In genomic region chr5:35593272-35593671, GRCm38 (mm10) we compare ENCODE assay signal across 23 mouse cellular contexts. TPM values are rescaled to one million over a fixed set of nuclear protein-coding genes. Genes with fewer than 3 reads are reported as not detected.
DNase-seq lines count a peak whose midpoint lies in the region; ATAC-seq and TF ChIP-seq lines count a peak whose summit lies in the region.
"Had no signal": no experiment of that assay in that cellular context is flagged by ENCODE, and none has a peak within 500 bp of the region (broad histone marks: within the 10 kb centered on the region; RNA-seq: fewer than 3 reads in every experiment).

No protein-coding gene starts in this region.

- no peak overlapping the region for H3K27ac ChIP-seq in kidney, embryonic 16.5 days (ENCODE audit: low read length)
- H3K27ac ChIP-seq in hindbrain, postnatal 0 days, result no peak overlapping the region
- H3K27ac ChIP-seq: embryonic facial prominence, embryonic 12.5 days; embryonic facial prominence, embryonic 15.5 days; hindbrain, embryonic 12.5 days; hindbrain, embryonic 15.5 days had no signal

- DNase-seq in kidney, adult 11 months, result peak; percentile 76
- peak; percentile 40 for DNase-seq in testis, postnatal 10 days (ENCODE audit: low spot score)
- DNase-seq in testis, postnatal 14 days (ENCODE audit: low spot score), result no peak
- DNase-seq in kidney, postnatal 10 days, result peak; percentile 59
- peak; percentile 84 to 87 for DNase-seq in kidney, postnatal 36 days
- DNase-seq in hindbrain, postnatal 0 days (ENCODE audit: low spot score), result no peak
- DNase-seq in heart, adult 11 months, result no peak
- DNase-seq: B cell, adult 2 months; cerebellum, adult 11 months; cerebellum, adult 2 months; cerebellum, adult 9-11 months; cerebellum, postnatal 25 days; forebrain, postnatal 0 days; gastrocnemius, postnatal 25 days had no signal

- H3K4me1 ChIP-seq in kidney, embryonic 16.5 days (ENCODE audit: insufficient read depth, low read length), result no peaks in the 10 kb centered on the region
- no peaks in the 10 kb centered on the region for H3K4me1 ChIP-seq in hindbrain, postnatal 0 days (ENCODE audit: insufficient read depth, low read length)
- H3K4me1 ChIP-seq: embryonic facial prominence, embryonic 12.5 days; embryonic facial prominence, embryonic 15.5 days; hindbrain, embryonic 12.5 days; hindbrain, embryonic 15.5 days had no signal

- no peak overlapping the region for H3K9ac ChIP-seq in kidney, embryonic 16.5 days (replicated peaks; ENCODE audit: low read length)
- H3K9ac ChIP-seq in hindbrain, postnatal 0 days (replicated peaks; ENCODE audit: low read length), result no peak overlapping the region
- H3K9ac ChIP-seq: embryonic facial prominence, embryonic 12.5 days; embryonic facial prominence, embryonic 15.5 days; forebrain, postnatal 0 days; hindbrain, embryonic 12.5 days; hindbrain, embryonic 15.5 days had no signal

- peaks cover 47% of the 10 kb centered on the region for H3K36me3 ChIP-seq in kidney, embryonic 16.5 days (ENCODE audit: insufficient read depth, low read length)
- H3K36me3 ChIP-seq in hindbrain, postnatal 0 days (ENCODE audit: insufficient read depth, low read length), result peaks cover 43% of the 10 kb centered on the region

- H3K4me2 ChIP-seq in kidney, embryonic 16.5 days (replicated peaks; ENCODE audit: low read depth, low read length), result no peak overlapping the region
- no peak overlapping the region for H3K4me2 ChIP-seq in hindbrain, postnatal 0 days (ENCODE audit: low read depth, low read length)
- H3K4me2 ChIP-seq: embryonic facial prominence, embryonic 12.5 days; embryonic facial prominence, embryonic 15.5 days; heart, embryonic 11.5 days; hindbrain, embryonic 12.5 days; hindbrain, embryonic 15.5 days had no signal

- H3K9me3 ChIP-seq in kidney, embryonic 16.5 days (ENCODE audit: low read length), result peaks cover 7% of the 10 kb centered on the region; the same call in 1 of the 2 replicates
- H3K9me3 ChIP-seq in hindbrain, postnatal 0 days (ENCODE audit: low read length), result no peaks in the 10 kb centered on the region
- H3K9me3 ChIP-seq: embryonic facial prominence, embryonic 15.5 days had no signal

- ATAC-seq in kidney, embryonic 16.5 days (ENCODE audit: low FRiP score, low TSS enrichment), result no peak
- ATAC-seq in hindbrain, postnatal 0 days, result no peak
- ATAC-seq: forebrain, embryonic 14.5 days; forebrain, postnatal 0 days; Patski had no signal

- 76% methylated on average over 6 of the region's 6 CpGs for WGBS in kidney, embryonic 16.5 days
- 83% methylated on average over 6 of the region's 6 CpGs for WGBS in hindbrain, postnatal 0 days

- H3K4me3 ChIP-seq in kidney, embryonic 16.5 days (ENCODE audit: low read length), result no peak overlapping the region
- no peak overlapping the region for H3K4me3 ChIP-seq in hindbrain, postnatal 0 days (ENCODE audit: low read length)
- H3K4me3 ChIP-seq: embryonic facial prominence, embryonic 12.5 days; embryonic facial prominence, embryonic 15.5 days; hindbrain, embryonic 12.5 days; hindbrain, embryonic 15.5 days had no signal

- H3K27me3 ChIP-seq in kidney, embryonic 16.5 days (ENCODE audit: insufficient read depth, low read length), result no peaks in the 10 kb centered on the region
- H3K27me3 ChIP-seq in hindbrain, postnatal 0 days (ENCODE audit: insufficient read depth, low read length), result no peaks in the 10 kb centered on the region
- H3K27me3 ChIP-seq: CH12.LX; embryonic facial prominence, embryonic 12.5 days; embryonic facial prominence, embryonic 15.5 days; hindbrain, embryonic 12.5 days; hindbrain, embryonic 15.5 days; Patski had no signal

- TF ChIP-seq CTCF in hindbrain, postnatal 0 days (IDR thresholded peaks at IDR 0.05; ENCODE audit: low read depth), result no peak

RNA-seq across cellular contexts. Expression of gene Acox3, which starts 10.4 kb away (rescaled TPM):
- polyA plus RNA-seq in kidney, embryonic 16.5 days (2015; fragmentation: Nextera tagmentation; extraction: Ambion mirVana), result 14.4 and 16.6 TPM in 2 replicates
- 23.5 and 24.2 TPM in 2 replicates for total RNA-seq in hindbrain, postnatal 0 days (2014; rRNA removed)
- polyA plus RNA-seq in hindbrain, postnatal 0 days (2015; fragmentation: Nextera tagmentation; extraction: Ambion mirVana), result 11.4 and 12.7 TPM in 2 replicates

RNA-seq across cellular contexts. Expression of gene Trmt44, which starts 18.4 kb away (rescaled TPM):
- 9.4 and 9.5 TPM in 2 replicates for polyA plus RNA-seq in kidney, embryonic 16.5 days (2015; fragmentation: Nextera tagmentation; extraction: Ambion mirVana)
- 10.9 and 12.3 TPM in 2 replicates for total RNA-seq in hindbrain, postnatal 0 days (2014; rRNA removed)
- polyA plus RNA-seq in hindbrain, postnatal 0 days (2015; fragmentation: Nextera tagmentation; extraction: Ambion mirVana), result 3.3 and 3.6 TPM in 2 replicates

Comparison
In these comparisons a context has a peak if more than half of its experiments do, and no peak if none do; other contexts are left out.
1. DNase-seq: peak in kidney, adult 11 months (single experiment), testis, postnatal 10 days (single experiment), kidney, postnatal 10 days (single experiment) and kidney, postnatal 36 days (2 of 2); none in testis, postnatal 14 days (single experiment), hindbrain, postnatal 0 days (single experiment) and heart, adult 11 months (single experiment).